Mouse (Mus musculus) embryonic facial prominence, embryonic 15.5 days (tissue): ENCODE measurements around the gene Caskin1. TPM values are rescaled to one million over a fixed set of nuclear protein-coding genes. Genes with fewer than 3 reads are reported as not detected.

ENCODE experiments used
- ATAC-seq: fragments of 200-750 bp; cut with Nextera tagmentation; 2 replicates; pipeline ENCODE4 v1.8.0; 2017; ENCODE audit warnings: low read depth, moderate TSS enrichment; ENCODE audit not compliant: insufficient number of reproducible peaks, low FRiP score, low TSS enrichment
- H3K27ac ChIP-seq: fragments of 300-500 bp; sonication (generic); replicated peaks from 2 replicates; pipeline ENCODE4 v1.5.1; 2015; ENCODE audit warnings: mild to moderate bottlenecking, inconsistent platforms
- H3K27me3 ChIP-seq: fragments of 300-500 bp; sonication (generic); 2 replicates; pipeline ENCODE4 v1.6.1; 2015; ENCODE audit warnings: inconsistent platforms
- H3K36me3 ChIP-seq: fragments of 300-500 bp; sonication (generic); 2 replicates; pipeline ENCODE4 v1.6.1; 2015; ENCODE audit warnings: mild to moderate bottlenecking, inconsistent platforms
- H3K4me1 ChIP-seq: fragments of 300-500 bp; sonication (generic); 2 replicates; pipeline ENCODE4 v1.6.1; 2015; ENCODE audit warnings: inconsistent platforms
- H3K4me2 ChIP-seq: fragments of 300-500 bp; sonication (generic); replicated peaks from 2 replicates; pipeline ENCODE4 v1.6.1; 2015; ENCODE audit warnings: mild to moderate bottlenecking, inconsistent platforms
- H3K4me3 ChIP-seq: fragments of 300-500 bp; sonication (generic); replicated peaks from 2 replicates; pipeline ENCODE4 v1.5.1; 2015; ENCODE audit warnings: mild to moderate bottlenecking, inconsistent platforms
- H3K9ac ChIP-seq: fragments of 300-500 bp; sonication (generic); 2 replicates; pipeline ENCODE4 v1.6.1; 2015; ENCODE audit warnings: inconsistent platforms
- H3K9me3 ChIP-seq: fragments of 300-500 bp; sonication (generic); replicated peaks from 2 replicates; pipeline ENCODE4 v1.6.1; 2016; ENCODE audit warnings: inconsistent platforms
- WGBS: fragments of 180-500 bp; shearing (Covaris S2); methylation state at CpG from one replicate; pipeline ENCODE4 v1.1.7; 2015; 5-methylcytosine and 5-hydroxymethylcytosine counted together
- polyA plus RNA-seq: library from polyadenylated mRNA; unstranded; fragments of >200 nt; fragmentation: Nextera tagmentation; extraction: Ambion mirVana; gene quantifications from 2 replicates; pipeline ENCODE4 v1.2.1, GENCODE M21; 2015

Caskin1 gene
- polyA plus RNA-seq, 1 experiment from 2014 or later, result 4.0 TPM

DNA sequence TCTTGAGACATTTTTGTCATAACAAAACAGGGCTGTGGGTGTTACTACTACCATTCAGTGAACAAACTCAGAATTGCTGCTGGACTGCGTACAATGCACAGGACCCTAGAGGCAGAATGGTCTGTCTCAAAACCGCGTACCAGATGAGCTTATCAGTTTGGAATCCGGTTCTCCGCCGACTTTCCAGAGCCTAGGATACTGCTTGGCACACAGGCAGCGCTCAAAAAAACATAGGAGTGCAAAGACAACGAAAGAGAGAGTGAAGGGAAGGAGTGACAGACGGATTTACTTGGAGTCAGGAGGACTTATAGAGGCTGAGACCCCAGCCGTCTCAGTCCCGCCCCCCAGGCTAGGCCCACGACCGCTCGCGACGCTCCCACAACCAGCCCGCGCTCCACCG lies 38.9 kb downstream of the Caskin1 start:
- no peak; the same call in 1 of the 2 replicates for ATAC-seq
- Histone ChIP-seq H3K9me3 (no peaks in the 10 kb centered on the region), H3K27ac (peak overlapping the region; percentile 92), H3K4me2 (peak overlapping the region; percentile 50), H3K9ac (peak overlapping the region; percentile 97), H3K27me3 (no peaks in the 10 kb centered on the region), H3K4me1 (peaks cover 60% of the 10 kb centered on the region), H3K36me3 (peaks cover 10% of the 10 kb centered on the region; the same call in 1 of the 2 replicates), H3K4me3 (peak overlapping the region; percentile 89)
- under 1% methylated on average over 19 of the region's 19 CpGs for WGBS

DNA sequence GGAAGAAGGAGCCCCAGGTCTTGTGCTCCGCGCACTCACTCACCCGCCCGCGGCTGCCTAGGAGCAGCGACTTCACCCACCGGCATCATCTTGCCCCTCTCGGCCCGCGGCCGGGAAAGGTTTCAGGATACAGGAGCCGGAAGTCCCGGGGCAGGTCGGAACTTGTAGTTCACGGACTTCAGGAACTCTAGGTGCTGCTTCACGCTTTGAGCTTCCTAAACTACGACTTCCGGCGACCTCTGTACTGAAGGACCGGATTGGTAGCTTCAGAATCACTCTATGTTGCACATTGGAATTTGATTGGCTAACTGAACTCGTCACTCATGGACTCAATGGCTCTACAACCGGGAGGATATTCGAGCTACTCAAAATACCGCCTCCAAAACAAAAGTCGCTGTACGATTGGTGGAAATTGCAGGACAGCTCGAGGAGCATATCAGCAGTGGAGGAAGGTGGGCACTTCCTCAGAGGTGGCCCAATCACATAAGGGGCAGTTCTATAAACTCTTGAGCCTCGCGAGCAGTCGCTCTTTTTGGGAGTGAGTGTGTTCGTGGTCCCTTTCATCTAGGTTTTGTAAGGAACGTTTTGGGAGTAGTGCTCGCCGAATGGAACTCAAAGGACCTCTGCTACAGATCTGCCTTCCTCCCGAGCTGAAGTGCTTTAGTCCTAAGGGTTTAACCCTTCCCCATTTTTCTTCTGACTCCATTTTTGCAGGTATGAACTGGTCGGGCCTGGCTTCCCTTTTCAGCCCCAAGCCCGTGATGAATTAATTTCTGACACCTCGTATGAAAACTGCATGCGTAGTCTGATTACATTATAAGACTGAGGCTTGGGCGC lies 39.5 kb downstream of the Caskin1 start, which contains the start of gene Traf7:
Gene Traf7 (minus strand): TSS at position 216 of the 837 bp plus-strand sequence.
- under 1% methylated on average over 40 of the region's 40 CpGs for WGBS
- peak within 1 kb of the TSS; percentile 92 for H3K27ac ChIP-seq
- H3K27me3 ChIP-seq, result no peaks in the 10 kb centered on the region
- peak within 1 kb of the TSS; percentile 89 for H3K4me3 ChIP-seq
- peak; percentile 98 for ATAC-seq
- H3K9ac ChIP-seq, result peak within 1 kb of the TSS; percentile 97
- H3K4me2 ChIP-seq, result peak within 1 kb of the TSS; percentile 64
- peaks cover 66% of the 10 kb centered on the region for H3K4me1 ChIP-seq
- peaks cover 10% of the 10 kb centered on the region; the same call in 1 of the 2 replicates for H3K36me3 ChIP-seq
- H3K9me3 ChIP-seq, result no peaks in the 10 kb centered on the region

DNA sequence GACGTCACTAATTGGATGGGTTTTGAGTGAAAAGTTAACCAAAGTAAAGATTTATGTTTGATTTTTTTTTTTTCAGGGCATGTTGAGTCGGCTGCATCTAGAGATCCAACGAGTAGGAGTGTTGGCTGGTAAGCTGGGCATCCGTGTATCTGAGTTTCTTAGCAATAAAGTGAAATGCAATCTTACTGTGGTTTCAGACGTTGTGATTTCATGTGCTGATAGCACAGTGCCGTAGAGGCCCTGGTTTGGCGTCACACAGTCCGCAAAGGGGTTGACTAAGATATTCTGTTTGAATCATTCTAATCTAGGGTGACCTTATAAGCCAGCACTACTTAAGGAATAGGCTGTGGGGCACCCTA lies 40.1 kb downstream of the Caskin1 start:
- Histone ChIP-seq H3K4me3 (peak overlapping the region; percentile 89), H3K4me2 (peak overlapping the region; percentile 64), H3K36me3 (peaks cover 10% of the 10 kb centered on the region; the same call in 1 of the 2 replicates), H3K9ac (peak overlapping the region; percentile 85), H3K4me1 (peaks cover 72% of the 10 kb centered on the region), H3K9me3 (no peaks in the 10 kb centered on the region), H3K27ac (peak overlapping the region; percentile 90), H3K27me3 (no peaks in the 10 kb centered on the region)
- 0% methylated on average over 8 of the region's 8 CpGs for WGBS
- no peak for ATAC-seq

DNA sequence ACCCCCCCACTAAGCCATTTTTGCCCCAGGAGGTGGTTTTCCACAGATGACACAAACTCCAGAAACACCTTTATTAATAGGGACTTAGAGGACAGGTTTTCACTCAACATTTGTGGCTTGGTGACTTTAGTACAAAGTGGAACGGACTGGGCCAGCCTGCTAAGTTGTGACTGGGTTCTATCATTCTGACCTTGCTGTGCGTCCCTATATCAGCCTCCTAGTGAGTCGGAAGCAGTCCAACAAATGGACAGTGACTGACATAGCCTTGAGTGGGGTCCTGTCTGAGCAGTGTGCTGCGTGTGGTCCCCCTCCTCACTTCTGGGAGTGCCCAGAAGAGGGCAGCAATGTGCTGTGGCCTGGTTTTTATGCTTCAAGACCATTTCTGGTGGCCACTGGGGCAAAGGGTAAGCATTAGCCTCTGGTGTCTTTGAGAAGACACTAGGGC lies 40.6 kb downstream of the Caskin1 start:
- no peak for ATAC-seq

DNA sequence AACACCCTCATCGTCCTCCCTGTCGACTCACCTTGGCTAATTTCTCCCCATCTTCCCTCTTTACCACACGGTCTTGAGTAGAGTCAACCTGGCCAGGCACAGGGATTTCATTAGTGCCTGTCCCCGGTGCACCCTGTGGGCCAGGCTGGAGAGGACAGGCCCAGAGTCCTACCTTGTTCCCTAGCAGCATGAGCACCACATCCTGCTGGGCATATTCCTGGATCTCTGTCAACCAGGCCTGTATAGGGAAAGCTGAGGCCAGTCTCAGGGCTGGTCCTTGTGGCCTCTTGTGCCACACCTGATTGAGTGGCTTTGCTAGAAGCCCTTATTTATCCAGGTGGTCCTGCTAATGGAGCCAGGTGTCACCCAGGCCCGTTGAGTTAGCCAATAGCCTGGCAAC lies 41.5 kb downstream of the Caskin1 start:
- Histone ChIP-seq H3K36me3 (peaks cover 10% of the 10 kb centered on the region; the same call in 1 of the 2 replicates), H3K27ac (peak overlapping the region; percentile 90), H3K9ac (peak overlapping the region; percentile 85), H3K9me3 (no peaks in the 10 kb centered on the region), H3K4me1 (peaks cover 72% of the 10 kb centered on the region), H3K4me2 (peak overlapping the region; percentile 64), H3K27me3 (no peaks in the 10 kb centered on the region), H3K4me3 (peak overlapping the region; percentile 89)
- ATAC-seq, result no peak
- 28% methylated on average over 5 of the region's 5 CpGs for WGBS

More for the DNA sequence above, 40.6 kb downstream of the Caskin1 start:
- Histone ChIP-seq H3K9me3 (no peaks in the 10 kb centered on the region), H3K4me3 (peak overlapping the region; percentile 89), H3K4me1 (peaks cover 75% of the 10 kb centered on the region), H3K27ac (peak overlapping the region; percentile 90), H3K9ac (peak overlapping the region; percentile 85), H3K27me3 (no peaks in the 10 kb centered on the region), H3K4me2 (peak overlapping the region; percentile 64), H3K36me3 (peaks cover 10% of the 10 kb centered on the region; the same call in 1 of the 2 replicates)
- WGBS, result under 1% methylated on average over 4 of the region's 4 CpGs

DNA sequence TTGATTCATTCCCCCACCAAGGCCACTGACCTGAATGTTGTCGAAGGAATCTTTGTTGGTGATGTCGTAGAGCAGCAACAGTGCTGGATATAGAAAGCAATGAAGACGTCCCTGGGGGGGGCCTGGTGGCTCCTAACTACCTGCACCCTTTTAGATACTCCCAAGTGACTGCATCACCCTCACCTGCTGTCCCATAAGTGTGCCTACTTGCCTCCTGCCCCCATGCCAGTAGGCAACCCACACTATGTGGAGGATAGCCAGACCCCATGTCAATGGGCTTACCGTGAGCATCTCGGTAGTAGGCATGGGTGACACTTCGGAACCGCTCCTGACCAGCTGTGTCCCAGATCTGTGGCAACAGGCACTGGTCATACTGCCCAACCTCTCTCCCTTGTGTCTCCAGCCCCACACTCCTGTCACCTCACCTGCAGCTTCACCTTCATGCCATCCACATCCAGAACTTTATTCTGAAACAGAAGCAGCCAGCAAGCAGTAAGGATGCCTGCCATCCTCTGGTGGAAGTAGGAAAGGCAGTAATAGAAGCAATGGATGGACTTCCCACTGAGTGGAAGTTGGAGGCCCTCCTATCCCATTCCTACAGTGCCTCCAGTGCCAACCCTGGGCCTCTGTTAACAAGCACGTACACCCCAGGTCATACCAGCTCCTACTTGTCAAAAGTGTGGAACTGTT lies 42.1 kb downstream of the Caskin1 start:
- peaks cover 65% of the 10 kb centered on the region for H3K4me1 ChIP-seq
- 0 out of 2 replicates have a peak overlapping the region, but pooled peaks have one; percentile 85 for H3K9ac ChIP-seq
- H3K4me2 ChIP-seq, result peak overlapping the region; percentile 64
- no peaks in the 10 kb centered on the region for H3K9me3 ChIP-seq
- WGBS, result 31% methylated on average over 8 of the region's 8 CpGs
- H3K36me3 ChIP-seq, result peaks cover 10% of the 10 kb centered on the region; the same call in 1 of the 2 replicates
- peak overlapping the region; percentile 89 for H3K4me3 ChIP-seq
- H3K27ac ChIP-seq, result peak overlapping the region; percentile 90; the same call in 1 of the 2 replicates
- no peak for ATAC-seq
- H3K27me3 ChIP-seq, result no peaks in the 10 kb centered on the region

DNA sequence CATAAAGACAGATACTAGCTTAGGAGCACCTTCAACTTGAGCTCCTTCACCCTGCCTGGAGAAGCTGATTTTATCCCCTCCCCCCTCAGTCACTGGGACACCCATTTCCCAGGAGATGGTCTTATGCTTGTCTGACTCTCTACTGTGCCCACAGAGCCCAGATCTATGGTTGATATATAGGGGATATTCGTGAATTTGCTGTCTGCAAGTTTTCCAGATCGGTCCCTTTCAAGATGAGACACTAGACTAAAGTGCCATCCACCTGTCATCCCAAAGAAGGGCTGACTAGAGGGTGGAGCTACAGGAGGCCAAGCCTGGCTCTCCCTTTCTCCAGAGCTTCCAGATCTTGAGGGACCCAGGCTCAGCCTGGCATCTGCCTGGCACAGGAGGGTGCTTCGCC lies 42.7 kb downstream of the Caskin1 start:
- Histone ChIP-seq H3K27ac (peak overlapping the region; percentile 13; the same call in 1 of the 2 replicates), H3K9ac (no peak overlapping the region), H3K4me3 (no peak overlapping the region), H3K36me3 (peaks cover 10% of the 10 kb centered on the region; the same call in 1 of the 2 replicates), H3K9me3 (no peaks in the 10 kb centered on the region), H3K4me2 (no peak overlapping the region; the same call in 1 of the 2 replicates), H3K27me3 (no peaks in the 10 kb centered on the region), H3K4me1 (peaks cover 60% of the 10 kb centered on the region)
- no peak for ATAC-seq
- WGBS, result 65% methylated on average over 3 of the region's 3 CpGs

DNA sequence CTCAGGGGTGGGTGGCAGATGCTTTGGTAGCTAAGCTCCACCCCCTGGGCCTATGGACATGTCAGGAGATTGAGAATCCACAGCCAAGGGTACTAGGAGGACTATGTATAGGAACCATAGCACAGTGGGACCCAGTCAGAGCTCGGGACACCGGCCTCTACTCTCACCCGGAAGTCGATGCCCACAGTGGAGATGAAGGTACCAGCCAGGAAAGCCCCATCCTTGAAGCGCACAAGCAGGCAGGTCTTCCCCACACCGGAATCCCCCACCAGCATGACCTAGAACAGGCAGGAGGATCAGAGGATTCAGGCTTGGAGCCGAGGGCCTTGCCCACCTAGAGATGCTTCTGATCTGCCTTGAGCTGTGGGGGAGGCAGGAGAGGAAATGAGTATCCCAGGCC lies 43.6 kb downstream of the Caskin1 start:
- H3K4me3 ChIP-seq, result no peak overlapping the region
- no peak overlapping the region for H3K4me2 ChIP-seq
- H3K4me1 ChIP-seq, result peaks cover 50% of the 10 kb centered on the region
- no peaks in the 10 kb centered on the region for H3K27me3 ChIP-seq
- no peak for ATAC-seq
- H3K36me3 ChIP-seq, result peaks cover 10% of the 10 kb centered on the region; the same call in 1 of the 2 replicates
- no peak overlapping the region for H3K9ac ChIP-seq
- no peaks in the 10 kb centered on the region for H3K9me3 ChIP-seq
- 70% methylated on average over 7 of the region's 7 CpGs for WGBS
- no peak overlapping the region for H3K27ac ChIP-seq

DNA sequence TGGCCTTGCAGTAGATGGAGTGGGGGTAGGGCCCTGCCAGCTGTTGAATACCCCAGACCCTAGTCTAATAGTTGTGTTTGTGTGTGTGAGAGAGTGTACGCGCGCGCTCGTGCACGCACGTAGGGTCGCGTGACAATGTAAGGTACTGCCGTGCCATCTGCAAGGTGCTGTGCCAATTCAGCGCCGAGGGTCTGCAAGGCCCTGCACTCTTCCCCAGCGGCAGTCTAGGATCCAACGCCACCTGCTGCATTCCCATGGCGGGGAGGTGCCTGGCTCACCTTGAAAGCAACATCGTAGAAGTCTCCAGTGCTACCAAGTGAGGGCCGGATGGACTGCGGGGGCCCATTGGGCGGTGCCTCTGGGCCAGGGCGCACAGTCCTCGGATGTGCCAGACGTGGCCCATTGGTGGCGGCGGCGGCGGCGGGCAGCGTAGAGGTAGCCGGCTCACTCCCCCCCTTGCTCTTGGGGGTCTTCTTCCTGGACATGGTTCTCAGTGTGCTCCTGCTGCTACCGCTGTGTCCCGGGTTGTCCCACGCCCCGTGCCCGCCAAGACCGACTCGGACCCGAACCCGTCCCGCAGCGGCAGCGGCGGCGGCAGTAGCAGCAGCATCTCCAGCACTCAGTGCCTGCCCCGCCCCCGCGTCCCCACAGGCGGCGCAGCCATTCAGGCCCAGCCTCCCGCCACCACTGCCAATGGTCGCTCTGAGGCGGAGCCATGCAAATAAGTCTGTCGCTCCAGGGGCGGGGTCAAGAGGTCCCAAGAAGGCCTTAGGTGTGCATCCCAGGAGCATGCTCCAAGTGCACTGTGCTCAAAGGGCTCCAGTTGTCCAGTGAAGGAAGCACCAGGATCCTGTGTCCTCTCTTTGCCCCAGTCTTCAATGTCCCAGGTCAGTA lies 44.9 kb downstream of the Caskin1 start:
- Histone ChIP-seq H3K27ac (no peak overlapping the region), H3K4me1 (peaks cover 50% of the 10 kb centered on the region)
- WGBS, result 7% methylated on average over 53 of the region's 53 CpGs

DNA sequence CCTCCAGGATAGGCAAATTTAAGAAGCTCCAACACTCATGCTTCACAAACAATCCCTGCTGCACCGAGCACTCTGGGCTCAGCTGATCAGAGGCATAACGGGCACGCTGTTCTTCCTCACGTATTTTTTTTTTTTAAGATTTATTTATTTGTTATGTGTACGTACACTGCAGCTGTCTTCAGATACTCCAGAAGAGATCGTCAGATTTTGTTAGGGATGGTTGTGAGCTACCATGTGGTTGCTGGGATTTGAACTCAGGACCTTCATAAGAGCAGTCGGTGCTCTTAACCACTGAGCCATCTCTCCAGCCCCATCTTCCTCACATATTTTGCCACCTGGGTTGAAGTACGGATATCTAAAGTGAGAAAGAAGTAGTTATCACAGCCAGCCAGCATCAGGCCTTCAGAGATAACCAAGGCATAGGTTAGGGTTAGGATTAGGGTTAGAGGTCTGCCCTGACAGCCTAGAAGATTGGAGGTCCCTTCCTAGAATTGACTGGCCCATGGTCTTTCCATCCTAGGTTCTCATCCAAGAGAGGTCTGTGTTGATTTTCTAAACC lies 45.8 kb downstream of the Caskin1 start, which contains the start of gene Rab26:
Gene Rab26 (minus strand): TSS at position 51 of the 559 bp plus-strand sequence.
- Histone ChIP-seq H3K27me3 (no peaks in the 10 kb centered on the region), H3K9ac (peak within 1 kb of the TSS; percentile 26; the same call in 1 of the 2 replicates), H3K4me3 (peak within 1 kb of the TSS; percentile 44), H3K36me3 (peaks cover 8% of the 10 kb centered on the region; the same call in 1 of the 2 replicates), H3K4me1 (peaks cover 43% of the 10 kb centered on the region), H3K27ac (no peak within 1 kb of the TSS), H3K4me2 (peak within 1 kb of the TSS; percentile 74), H3K9me3 (no peaks in the 10 kb centered on the region)
- WGBS, result 84% methylated on average over 8 of the region's 8 CpGs
- ATAC-seq, result no peak

More for the DNA sequence above, 44.9 kb downstream of the Caskin1 start:
- peak overlapping the region; percentile 74 for H3K4me2 ChIP-seq
- peak overlapping the region; percentile 26; the same call in 1 of the 2 replicates for H3K9ac ChIP-seq
- peaks cover 10% of the 10 kb centered on the region; the same call in 1 of the 2 replicates for H3K36me3 ChIP-seq
- peak; percentile 59; the same call in 1 of the 2 replicates for ATAC-seq
- no peaks in the 10 kb centered on the region for H3K27me3 ChIP-seq
- no peaks in the 10 kb centered on the region for H3K9me3 ChIP-seq
- peak overlapping the region; percentile 44 for H3K4me3 ChIP-seq
